12 mouse cellular contexts compared by ENCODE assay signal in the genomic region with DNA sequence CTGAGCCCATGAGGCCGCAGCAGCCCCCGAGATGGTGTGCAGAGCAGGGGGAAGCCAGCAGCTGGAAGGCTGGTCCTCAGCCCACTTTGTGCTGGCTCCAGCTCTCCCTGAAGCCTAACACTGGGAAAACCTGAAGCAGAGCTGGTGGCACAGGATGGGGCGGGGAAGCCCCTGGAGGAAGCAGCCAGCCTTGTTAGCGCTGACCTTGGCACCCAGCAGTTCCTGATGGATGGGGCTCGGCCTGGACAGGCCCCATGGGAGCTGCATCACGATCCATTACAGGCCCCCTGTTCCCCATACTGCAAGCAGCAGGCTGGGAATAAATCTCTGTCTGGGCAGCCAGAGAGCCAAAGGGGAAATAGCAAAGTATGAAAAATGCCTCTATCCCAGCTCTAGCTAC. TPM values are rescaled to one million over a fixed set of nuclear protein-coding genes. Genes with fewer than 3 reads are reported as not detected.
DNase-seq lines count a peak whose midpoint lies in the region; ATAC-seq lines count a peak whose summit lies in the region.
"Had no signal": no experiment of that assay in that cellular context is flagged by ENCODE, and none has a peak within 500 bp of the region (broad histone marks: within the 10 kb centered on the region; RNA-seq: fewer than 3 reads in every experiment).

No protein-coding gene starts in this region.

- H3K27ac ChIP-seq in limb, embryonic 11.5 days (replicated peaks; ENCODE audit: low read depth, low read length) = peak overlapping the region; percentile 14; the same call in 1 of the 2 replicates
- H3K27ac ChIP-seq: forebrain, embryonic 12.5 days; liver, embryonic 13.5 days had no signal

- H3K4me3 ChIP-seq in limb, embryonic 11.5 days (ENCODE audit: low read depth, low read length) = no peak overlapping the region
- H3K4me3 ChIP-seq: forebrain, embryonic 12.5 days; heart, embryonic 12.5 days; liver, embryonic 13.5 days had no signal

- intact Hi-C loops in left cerebral cortex, postnatal 4 days (cut with DNase I) = loop anchor here (5.0 kb wide), 1 partner anchor 47 kb away; no protein-coding TSS in a partner anchor
- intact Hi-C loops in left cerebral cortex, postnatal 14 days (cut with DNase I) = no loop called here

- peaks cover 20% of the 10 kb centered on the region for H3K4me1 ChIP-seq in limb, embryonic 11.5 days (ENCODE audit: control insufficient read depth, insufficient read depth, low read length)
- H3K4me1 ChIP-seq: liver, embryonic 13.5 days had no signal

- no peak overlapping the region for H3K9ac ChIP-seq in limb, embryonic 11.5 days (ENCODE audit: low read length)
- H3K9ac ChIP-seq: forebrain, embryonic 12.5 days; heart, embryonic 12.5 days; liver, embryonic 13.5 days had no signal

- ATAC-seq in limb, embryonic 11.5 days (ENCODE audit: insufficient number of reproducible peaks, low FRiP score, low TSS enrichment, low read depth) = no peak

- WGBS in limb, embryonic 11.5 days = 7% methylated on average over 6 of the region's 6 CpGs

- no peaks in the 10 kb centered on the region for H3K36me3 ChIP-seq in limb, embryonic 11.5 days (ENCODE audit: control insufficient read depth, insufficient read depth, low read length)
- H3K36me3 ChIP-seq: forebrain, embryonic 12.5 days; G1E; heart, embryonic 12.5 days; liver, embryonic 13.5 days had no signal

- peaks cover 42% of the 10 kb centered on the region for H3K27me3 ChIP-seq in limb, embryonic 11.5 days (ENCODE audit: control insufficient read depth, insufficient read depth, low read length)

- DNase-seq in left cerebral cortex, postnatal 4 days = peak; percentile 32
- no peak for DNase-seq in left cerebral cortex, postnatal 14 days (ENCODE audit: low spot score in 2 of 2)
- DNase-seq in ZHBTc4 (ENCODE audit: low read depth, low spot score) = peak; percentile 23
- DNase-seq in embryo, embryonic 10.5 days (ENCODE audit: low spot score) = peak; percentile 31
- no peak for DNase-seq in limb, embryonic 11.5 days (ENCODE audit: low spot score)
- no peak for DNase-seq in right cerebral cortex, postnatal 14 days
- DNase-seq in T-cell, adult 2 months (ENCODE audit: low spot score) = no peak
- DNase-seq: liver, embryonic 13.5 days had no signal

- H3K4me2 ChIP-seq in limb, embryonic 11.5 days (ENCODE audit: low read depth, severe bottlenecking) = peak overlapping the region; percentile 4; the same call in 1 of the 2 replicates
- H3K4me2 ChIP-seq: forebrain, embryonic 12.5 days; heart, embryonic 12.5 days; liver, embryonic 13.5 days had no signal

- no peaks in the 10 kb centered on the region; the same call in 1 of the 2 replicates for H3K9me3 ChIP-seq in limb, embryonic 11.5 days (ENCODE audit: control insufficient read depth, low read length)
- H3K9me3 ChIP-seq: forebrain, embryonic 12.5 days; G1E; heart, embryonic 12.5 days; liver, embryonic 13.5 days had no signal

RNA-seq across cellular contexts. Expression of a gene that starts 58.1 kb away (rescaled TPM):
- total RNA-seq in left cerebral cortex, postnatal 4 days (2021) = under 1 TPM; 0.20 to 0.34 TPM
- total RNA-seq in left cerebral cortex, postnatal 14 days (2021) = under 1 TPM in 1 of 2 experiments, not detected in 1; 0.29 TPM
- polyA plus RNA-seq in limb, embryonic 11.5 days (2014; fragmentation: Nextera tagmentation; extraction: Ambion mirVana) = not detected in 2 replicates
- total RNA-seq: layer of hippocampus, adult 18-20 months had no signal
- polyA plus RNA-seq: heart, embryonic 12.5 days; liver, embryonic 13.5 days had no signal

Comparison
In these comparisons a context has a peak if more than half of its experiments do, and no peak if none do; other contexts are left out.
1. DNase-seq: peak in left cerebral cortex, postnatal 4 days (single experiment), ZHBTc4 (single experiment) and embryo, embryonic 10.5 days (single experiment); none in left cerebral cortex, postnatal 14 days (0 of 2), limb, embryonic 11.5 days (single experiment), right cerebral cortex, postnatal 14 days (single experiment) and T-cell, adult 2 months (single experiment).